Mouse (Mus musculus): ENCODE results near the gene Ddx20. TPM values are rescaled to one million over a fixed set of nuclear protein-coding genes. Genes with fewer than 3 reads are reported as not detected.

The Ddx20 gene
- 33.8 and 34.6 TPM in 2 replicates for polyA plus RNA-seq (2016; fragmentation: Nextera tagmentation; extraction: Ambion mirVana)

DNA sequence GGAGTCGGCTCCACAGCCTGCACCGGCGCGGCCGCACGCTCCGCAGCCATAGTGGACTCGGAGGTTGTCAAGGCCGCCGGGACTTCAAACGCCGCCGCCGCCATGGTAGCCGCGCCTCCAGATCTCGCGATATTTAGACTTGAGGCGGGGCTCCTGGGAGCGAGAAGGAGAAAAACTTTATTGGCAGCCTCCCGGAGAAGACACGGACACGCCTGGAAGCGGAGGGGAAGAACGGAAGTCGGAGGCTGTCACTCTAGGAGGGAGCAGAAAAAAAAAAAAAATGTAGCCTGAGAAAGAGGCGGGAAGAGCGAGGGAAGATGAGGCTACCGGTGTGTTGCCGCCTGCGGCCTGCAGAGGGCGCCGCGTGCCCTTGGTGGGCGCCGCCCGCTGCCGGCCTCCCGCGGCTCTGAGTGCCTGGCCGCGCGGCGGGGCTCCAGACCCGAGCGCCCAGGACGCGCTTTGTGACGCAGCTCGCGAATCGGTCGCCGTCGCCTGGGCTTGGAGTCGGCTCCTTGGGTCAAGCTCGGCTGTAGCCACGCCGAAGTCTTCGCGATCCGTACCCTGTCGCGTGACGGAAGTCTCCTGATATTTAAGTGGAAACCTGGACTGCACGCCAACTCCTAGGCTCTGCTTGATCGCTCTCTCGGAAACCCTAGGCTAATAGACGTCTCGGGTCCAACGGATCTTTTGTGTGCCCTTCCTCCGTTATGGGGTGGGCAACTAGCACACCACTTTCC, at the start of gene Ddx20:
Ddx20 (minus strand) TSS at position 251 of the 737 bp plus-strand sequence.
- no peaks in the 10 kb centered on the region for H3K9me3 ChIP-seq
- peak within 1 kb of the TSS; percentile 68; the same call in 1 of the 2 replicates for H3K27ac ChIP-seq
- H3K36me3 ChIP-seq: peaks cover 19% of the 10 kb centered on the region; the same call in 1 of the 2 replicates
- H3K27me3 ChIP-seq (replicated peaks): no peaks in the 10 kb centered on the region
- peak; percentile 95 for ATAC-seq (ENCODE audit: low FRiP score, low read depth)
- peaks cover 6% of the 10 kb centered on the region; the same call in 1 of the 2 replicates for H3K4me1 ChIP-seq
- peak within 1 kb of the TSS; percentile 93 for H3K4me3 ChIP-seq
- WGBS: under 1% methylated on average over 72 of the region's 72 CpGs
- H3K4me2 ChIP-seq (replicated peaks): peak within 1 kb of the TSS; percentile 80
- H3K9ac ChIP-seq: peak within 1 kb of the TSS; percentile 86

DNA sequence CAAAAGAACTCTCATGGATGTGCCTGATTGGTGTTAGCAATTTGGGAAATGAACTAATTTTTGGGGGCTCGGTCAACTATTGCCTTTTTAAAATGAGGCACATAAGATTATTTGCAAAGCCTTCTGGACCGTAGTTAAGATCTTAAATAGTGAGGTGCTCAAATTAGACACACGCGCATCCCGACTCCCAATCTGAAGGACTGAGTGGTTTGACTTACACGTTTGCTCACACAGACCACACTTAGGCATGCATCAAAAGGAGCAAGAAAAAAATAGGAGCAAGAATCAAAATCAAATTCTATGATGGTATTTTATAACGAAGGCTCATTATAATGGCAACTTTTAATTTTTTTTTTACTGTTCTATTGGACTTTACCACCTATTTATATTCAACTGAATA, 49.7 kb upstream of the Ddx20 start:
- H3K4me3 ChIP-seq: no peak overlapping the region
- H3K27me3 ChIP-seq (replicated peaks): no peaks in the 10 kb centered on the region
- H3K9me3 ChIP-seq: no peaks in the 10 kb centered on the region
- H3K4me2 ChIP-seq (replicated peaks): no peak overlapping the region
- H3K36me3 ChIP-seq: peaks cover 5% of the 10 kb centered on the region
- WGBS: 96% methylated on average over 7 of the region's 7 CpGs
- H3K4me1 ChIP-seq: no peaks in the 10 kb centered on the region
- no peak overlapping the region for H3K27ac ChIP-seq
- H3K9ac ChIP-seq: no peak overlapping the region
- no peak for ATAC-seq (ENCODE audit: low FRiP score, low read depth)

DNA sequence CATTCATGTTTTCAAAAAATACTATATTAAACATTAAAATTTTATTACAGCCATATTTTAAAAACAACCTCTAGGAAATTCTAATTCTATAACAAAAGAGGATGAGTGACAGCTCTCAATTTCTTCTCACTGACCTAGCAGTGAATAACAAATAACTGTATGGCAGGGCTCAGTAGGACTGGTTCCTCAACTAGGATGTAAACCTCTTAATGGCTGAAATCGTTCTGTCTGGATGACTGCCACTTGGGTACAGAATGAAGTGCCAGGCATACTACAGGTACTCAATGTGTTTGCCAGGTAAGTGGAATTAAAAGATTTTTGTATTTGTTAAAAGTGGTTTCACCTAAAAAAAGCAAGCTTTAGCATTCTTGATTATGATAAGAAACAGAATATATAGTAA, 48.8 kb upstream of the Ddx20 start:
- no peak overlapping the region for H3K4me3 ChIP-seq
- no peak overlapping the region for H3K9ac ChIP-seq
- H3K27ac ChIP-seq: no peak overlapping the region
- H3K4me1 ChIP-seq: no peaks in the 10 kb centered on the region
- no peak overlapping the region for H3K4me2 ChIP-seq (replicated peaks)
- H3K27me3 ChIP-seq (replicated peaks): no peaks in the 10 kb centered on the region
- WGBS: 90% methylated on average over 1 of the region's 1 CpGs
- H3K36me3 ChIP-seq: peaks cover 6% of the 10 kb centered on the region
- no peak for ATAC-seq (ENCODE audit: low FRiP score, low read depth)
- no peaks in the 10 kb centered on the region for H3K9me3 ChIP-seq

DNA sequence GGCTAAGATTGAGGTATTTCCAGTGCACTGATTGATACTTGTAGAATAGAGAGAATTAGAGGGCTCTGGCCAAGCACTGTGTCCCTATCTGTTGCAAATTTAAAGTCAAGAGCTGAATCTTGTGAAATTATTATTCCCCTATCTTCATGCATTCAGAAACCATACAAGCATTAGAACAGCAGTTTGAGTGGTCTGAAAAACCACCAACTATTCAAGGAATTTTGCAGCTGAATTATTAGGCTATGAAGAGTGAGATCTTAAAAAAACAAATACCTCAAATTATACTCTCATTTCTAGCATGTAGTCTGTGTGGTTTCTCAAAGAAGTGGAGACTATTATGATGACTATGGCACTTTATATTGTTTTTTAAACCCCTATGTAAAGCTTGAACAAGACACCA, 47.9 kb upstream of the Ddx20 start:
- Histone ChIP-seq H3K4me3 (no peak overlapping the region), H3K27ac (no peak overlapping the region), H3K4me1 (no peaks in the 10 kb centered on the region), H3K9me3 (no peaks in the 10 kb centered on the region), H3K27me3 (replicated peaks) (no peaks in the 10 kb centered on the region), H3K36me3 (peaks cover 10% of the 10 kb centered on the region), H3K9ac (no peak overlapping the region), H3K4me2 (replicated peaks) (no peak overlapping the region)
- no peak for ATAC-seq (ENCODE audit: low FRiP score, low read depth)

DNA sequence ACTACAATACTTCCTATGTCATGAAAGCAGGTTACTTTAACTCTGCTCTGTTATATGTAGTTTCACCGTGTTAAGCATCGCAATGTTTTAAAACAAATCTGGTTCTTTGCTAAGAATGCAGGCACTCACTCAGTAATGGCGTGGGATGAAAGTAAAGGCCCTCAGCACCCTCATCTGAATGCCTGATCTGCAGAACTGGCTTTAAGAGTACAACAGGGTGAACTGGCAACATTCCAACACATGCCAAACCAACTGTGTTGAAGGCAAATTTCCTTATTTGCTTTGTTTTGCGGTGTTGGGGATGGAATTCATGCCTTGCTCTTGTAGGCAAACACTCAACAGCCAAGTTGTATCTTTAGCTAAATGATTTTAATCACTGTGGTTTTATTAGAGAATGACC, 46.2 kb upstream of the Ddx20 start:
- ATAC-seq (ENCODE audit: low FRiP score, low read depth): no peak
- Histone ChIP-seq H3K4me3 (no peak overlapping the region), H3K36me3 (peaks cover 10% of the 10 kb centered on the region), H3K27me3 (replicated peaks) (no peaks in the 10 kb centered on the region), H3K4me2 (replicated peaks) (no peak overlapping the region), H3K9ac (no peak overlapping the region), H3K9me3 (no peaks in the 10 kb centered on the region), H3K27ac (no peak overlapping the region), H3K4me1 (no peaks in the 10 kb centered on the region)
- WGBS: 94% methylated on average over 4 of the region's 4 CpGs

DNA sequence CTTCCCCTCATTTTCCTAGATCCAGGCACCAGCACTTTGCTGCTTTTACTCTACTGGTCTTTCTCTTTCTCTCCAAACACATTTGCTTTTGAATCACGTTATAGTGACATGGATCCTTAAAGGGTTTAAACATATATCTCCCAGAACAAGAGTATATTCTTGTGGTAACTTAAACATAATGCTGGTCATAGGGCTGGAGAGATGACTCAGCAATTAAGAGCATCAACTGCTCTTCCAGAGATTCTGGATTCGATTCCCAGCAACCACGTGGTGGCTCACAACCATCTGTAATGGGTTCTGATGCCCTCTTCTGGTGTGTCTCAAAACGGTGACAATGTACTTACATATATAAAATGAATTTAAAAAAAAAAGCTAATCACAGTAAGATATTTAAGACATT, 45.0 kb upstream of the Ddx20 start:
- no peaks in the 10 kb centered on the region for H3K27me3 ChIP-seq (replicated peaks)
- no peak overlapping the region for H3K9ac ChIP-seq
- H3K4me2 ChIP-seq (replicated peaks): no peak overlapping the region
- H3K9me3 ChIP-seq: no peaks in the 10 kb centered on the region
- WGBS: 90% methylated on average over 4 of the region's 4 CpGs
- H3K27ac ChIP-seq: no peak overlapping the region
- no peak overlapping the region for H3K4me3 ChIP-seq
- no peaks in the 10 kb centered on the region for H3K4me1 ChIP-seq
- H3K36me3 ChIP-seq: peaks cover 10% of the 10 kb centered on the region
- ATAC-seq (ENCODE audit: low FRiP score, low read depth): no peak

DNA sequence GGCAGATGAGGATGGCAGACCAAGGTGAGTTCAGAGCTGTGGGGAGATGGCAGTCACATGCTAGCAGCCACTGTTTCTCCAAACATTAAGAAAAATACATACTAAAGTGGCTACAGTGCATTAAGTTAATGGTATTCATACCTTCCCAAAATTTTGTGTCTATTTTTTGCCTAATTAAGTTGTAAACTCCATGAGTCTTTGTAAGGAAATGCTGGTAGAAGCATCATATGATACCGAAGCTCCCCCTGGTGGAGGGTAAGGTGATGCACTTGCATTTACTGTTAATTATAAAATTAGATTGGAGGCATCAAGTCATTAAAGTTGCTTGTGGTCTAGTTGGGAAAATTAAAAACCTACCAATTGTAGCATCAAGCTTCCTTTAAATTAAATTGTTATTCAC, 38.7 kb upstream of the Ddx20 start:
- Histone ChIP-seq H3K9me3 (no peaks in the 10 kb centered on the region), H3K4me1 (no peaks in the 10 kb centered on the region), H3K36me3 (peaks cover 3% of the 10 kb centered on the region), H3K4me3 (no peak overlapping the region), H3K27me3 (replicated peaks) (no peaks in the 10 kb centered on the region), H3K4me2 (replicated peaks) (no peak overlapping the region), H3K9ac (no peak overlapping the region), H3K27ac (no peak overlapping the region)
- no peak for ATAC-seq (ENCODE audit: low FRiP score, low read depth)
- WGBS: 5% methylated on average over 1 of the region's 1 CpGs

DNA sequence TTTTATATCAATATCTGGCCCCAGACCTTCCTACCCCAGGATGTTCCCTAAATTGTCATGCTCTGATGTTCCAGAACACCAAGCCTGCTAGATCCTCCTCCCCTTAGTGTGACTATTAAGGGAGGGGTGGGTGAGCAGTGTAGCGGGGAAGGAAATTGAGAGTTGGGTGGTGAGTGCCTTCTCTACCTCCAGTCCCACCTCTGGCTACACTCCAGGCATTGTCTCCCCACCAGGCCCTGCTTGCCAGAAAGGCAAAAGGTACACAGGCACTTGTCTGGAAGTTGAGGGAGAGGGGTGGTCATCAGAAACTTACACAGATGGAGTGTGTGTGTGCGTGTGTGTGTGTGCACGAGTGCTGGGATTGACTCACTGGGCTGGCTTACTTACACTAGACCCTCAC, 35.1 kb upstream of the Ddx20 start:
- Histone ChIP-seq H3K36me3 (no peaks in the 10 kb centered on the region), H3K4me2 (replicated peaks) (no peak overlapping the region), H3K9ac (no peak overlapping the region), H3K27me3 (replicated peaks) (no peaks in the 10 kb centered on the region), H3K27ac (no peak overlapping the region), H3K9me3 (no peaks in the 10 kb centered on the region), H3K4me3 (no peak overlapping the region), H3K4me1 (peaks cover 12% of the 10 kb centered on the region; the same call in 1 of the 2 replicates)
- WGBS: 97% methylated on average over 3 of the region's 3 CpGs
- no peak for ATAC-seq (ENCODE audit: low FRiP score, low read depth)

DNA sequence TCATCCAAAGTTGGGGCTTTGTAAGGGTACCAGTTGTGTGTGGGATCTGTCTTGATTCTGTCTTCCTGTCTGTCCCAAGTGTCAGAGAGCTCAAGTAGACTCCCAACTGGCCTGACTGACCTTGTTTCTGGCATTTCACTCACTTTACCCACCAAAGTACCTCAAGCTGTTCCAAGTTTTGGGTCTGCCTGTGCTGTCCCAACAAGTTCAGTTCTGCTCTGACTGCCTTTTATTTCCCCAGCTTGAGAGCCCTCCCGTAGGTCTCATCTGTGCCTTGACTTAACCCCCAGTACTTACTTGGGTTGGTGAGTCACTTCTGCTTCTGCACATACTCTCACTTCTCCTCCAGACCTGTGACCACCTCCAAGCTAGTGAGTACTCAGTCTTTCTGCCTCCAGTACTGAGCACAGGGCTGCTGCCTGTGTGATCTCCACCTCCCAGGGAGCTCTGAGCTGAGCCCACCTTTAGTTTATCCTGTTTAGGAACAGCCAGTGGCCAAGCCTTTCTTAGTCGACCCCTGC, 34.4 kb upstream of the Ddx20 start:
- H3K36me3 ChIP-seq: no peaks in the 10 kb centered on the region
- WGBS: 84% methylated on average over 2 of the region's 2 CpGs
- H3K9ac ChIP-seq: no peak overlapping the region
- no peak overlapping the region for H3K4me2 ChIP-seq (replicated peaks)
- H3K9me3 ChIP-seq: no peaks in the 10 kb centered on the region
- H3K4me1 ChIP-seq: peaks cover 14% of the 10 kb centered on the region; the same call in 1 of the 2 replicates
- H3K27ac ChIP-seq: no peak overlapping the region
- H3K27me3 ChIP-seq (replicated peaks): no peaks in the 10 kb centered on the region
- no peak overlapping the region for H3K4me3 ChIP-seq
- no peak for ATAC-seq (ENCODE audit: low FRiP score, low read depth)

DNA sequence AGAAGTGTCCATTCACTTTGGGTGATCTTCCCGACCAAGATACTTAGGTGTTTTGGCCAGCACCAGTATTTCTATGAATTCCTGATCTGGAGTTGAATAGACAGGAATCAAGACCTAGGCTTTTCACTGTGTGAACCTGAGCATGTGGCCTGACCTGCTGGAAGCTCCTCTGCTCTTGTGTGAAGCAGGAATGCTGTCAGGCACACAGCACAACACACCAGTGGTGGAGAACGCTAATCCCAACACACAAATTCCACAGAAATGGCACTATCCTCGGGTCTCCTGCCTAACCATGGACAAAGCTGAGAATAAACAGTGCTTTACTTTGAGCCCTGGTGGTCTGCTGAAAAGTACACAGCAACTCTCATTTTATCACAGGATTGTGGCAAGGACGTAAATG, 33.1 kb upstream of the Ddx20 start:
- Histone ChIP-seq H3K9ac (no peak overlapping the region), H3K4me2 (replicated peaks) (no peak overlapping the region), H3K36me3 (no peaks in the 10 kb centered on the region), H3K4me1 (peaks cover 18% of the 10 kb centered on the region; the same call in 1 of the 2 replicates), H3K4me3 (no peak overlapping the region), H3K9me3 (no peaks in the 10 kb centered on the region), H3K27me3 (replicated peaks) (no peaks in the 10 kb centered on the region), H3K27ac (no peak overlapping the region)
- 81% methylated on average over 4 of the region's 4 CpGs for WGBS
- no peak for ATAC-seq (ENCODE audit: low FRiP score, low read depth)

DNA sequence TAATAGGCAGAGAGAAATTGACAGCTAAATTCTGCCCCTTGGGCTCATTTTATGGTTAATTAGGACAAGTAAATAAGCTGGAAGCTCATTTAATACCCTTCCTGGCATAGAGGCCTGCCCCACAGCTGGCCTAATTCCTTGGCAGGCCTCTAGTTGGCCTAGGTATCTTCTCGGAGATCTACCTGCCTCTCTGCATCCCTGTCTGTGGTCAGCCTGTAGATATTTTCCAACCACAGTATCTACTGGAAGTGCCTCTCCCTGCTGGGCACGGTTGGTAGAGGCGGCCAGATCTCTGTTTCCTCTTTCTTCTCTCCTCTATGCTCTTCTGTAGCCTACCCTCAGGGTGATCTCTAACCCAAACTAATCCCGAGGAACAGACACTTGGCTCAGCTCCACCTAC, 32.6 kb upstream of the Ddx20 start:
- ATAC-seq (ENCODE audit: low FRiP score, low read depth): no peak
- 85% methylated on average over 4 of the region's 4 CpGs for WGBS

DNA sequence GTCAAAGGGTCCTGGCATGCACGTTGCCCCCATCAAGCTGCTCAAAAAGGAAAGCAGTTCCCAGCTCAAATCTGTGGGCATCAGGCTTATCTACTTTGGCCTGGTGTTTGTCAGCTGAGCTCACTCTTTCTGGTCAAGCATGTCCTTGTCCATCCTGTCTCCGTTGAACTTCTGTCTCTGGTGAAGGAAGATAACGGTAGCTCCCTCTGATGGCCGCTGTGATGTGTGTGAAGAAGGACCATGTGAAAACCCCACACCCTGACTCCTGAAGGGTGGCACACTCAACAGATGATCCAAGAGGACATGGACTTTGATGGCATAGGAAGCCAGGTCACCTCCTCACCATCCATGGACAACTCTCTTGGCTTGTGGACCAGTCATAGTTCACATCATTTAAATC, 31.4 kb upstream of the Ddx20 start:
- WGBS: 55% methylated on average over 4 of the region's 4 CpGs
- Histone ChIP-seq H3K4me3 (no peak overlapping the region), H3K4me1 (peaks cover 26% of the 10 kb centered on the region), H3K36me3 (no peaks in the 10 kb centered on the region), H3K4me2 (replicated peaks) (no peak overlapping the region), H3K9me3 (no peaks in the 10 kb centered on the region), H3K27me3 (replicated peaks) (no peaks in the 10 kb centered on the region), H3K9ac (no peak overlapping the region), H3K27ac (no peak overlapping the region)
- ATAC-seq (ENCODE audit: low FRiP score, low read depth): no peak

More for the DNA sequence above, 32.6 kb upstream of the Ddx20 start:
- no peaks in the 10 kb centered on the region for H3K36me3 ChIP-seq
- no peak overlapping the region for H3K9ac ChIP-seq
- H3K27me3 ChIP-seq (replicated peaks): no peaks in the 10 kb centered on the region
- no peak overlapping the region for H3K4me2 ChIP-seq (replicated peaks)
- H3K4me1 ChIP-seq: peaks cover 18% of the 10 kb centered on the region; the same call in 1 of the 2 replicates
- H3K4me3 ChIP-seq: no peak overlapping the region
- H3K27ac ChIP-seq: no peak overlapping the region
- no peaks in the 10 kb centered on the region for H3K9me3 ChIP-seq
